8 mouse cellular contexts compared by ENCODE assay signal in genomic region chr14:76698718-76699402, GRCm38 (mm10).
DNase-seq lines count a peak whose midpoint lies in the region; ATAC-seq and TF ChIP-seq lines count a peak whose summit lies in the region.

No protein-coding gene starts in this region.

- no peak for TF ChIP-seq CTCF in testis, adult 2 months (IDR thresholded peaks at IDR 0.05; ENCODE audit: control insufficient read depth, insufficient read depth, insufficient replicate concordance, low read depth, low read length)
- no peak for TF ChIP-seq CTCF in embryonic fibroblast, embryonic 13.5 days (IDR thresholded peaks at IDR 0.05; ENCODE audit: borderline replicate concordance, insufficient read depth, low read length)

- H3K4me3 ChIP-seq in testis, adult 2 months (ENCODE audit: control insufficient read depth, low read depth, low read length): no peak overlapping the region
- no peak overlapping the region for H3K4me3 ChIP-seq in embryonic fibroblast, embryonic 13.5 days (ENCODE audit: insufficient read depth, low read length)

- peak overlapping the region; percentile 45 for H3K27ac ChIP-seq in testis, adult 2 months (ENCODE audit: control insufficient read depth, insufficient read depth, low read depth, low read length)
- peak overlapping the region; percentile 3; the same call in 1 of the 2 replicates for H3K27ac ChIP-seq in embryonic fibroblast, embryonic 13.5 days (ENCODE audit: insufficient read depth, low read length)

- no peak for ATAC-seq in megakaryocyte, adult 5-6 weeks (ENCODE audit: poor library complexity, severe bottlenecking)

- no peaks in the 10 kb centered on the region for H3K27me3 ChIP-seq in testis, adult 2 months (ENCODE audit: control insufficient read depth, insufficient read depth, low read length)

- no peak for TF ChIP-seq POLR2A in testis, adult 2 months (IDR thresholded peaks at IDR 0.05; ENCODE audit: control insufficient read depth, low read depth, low read length)
- TF ChIP-seq POLR2A in embryonic fibroblast, embryonic 13.5 days (IDR thresholded peaks at IDR 0.05; ENCODE audit: low read depth, low read length): no peak

- DNase-seq in testis, postnatal 10 days (ENCODE audit: low spot score): no peak
- peak; percentile 42 to 63 for DNase-seq in kidney, postnatal 4 days
- peak; percentile 72 for DNase-seq in yolk sac, embryonic 10.5 days (ENCODE audit: low spot score)
- no peak for DNase-seq in cerebellum, adult 9-11 months
- no peak for DNase-seq in cerebellum, postnatal 25 days

- H3K4me1 ChIP-seq in testis, adult 2 months (ENCODE audit: control insufficient read depth, insufficient read depth, low read length): peaks cover 13% of the 10 kb centered on the region
- H3K4me1 ChIP-seq in embryonic fibroblast, embryonic 13.5 days (ENCODE audit: control insufficient read depth, insufficient read depth, low read length): peaks cover 28% of the 10 kb centered on the region

- H3K36me3 ChIP-seq in testis, adult 2 months (ENCODE audit: control insufficient read depth, insufficient read depth, low read length): no peaks in the 10 kb centered on the region

Comparison
In these comparisons a context has a peak if more than half of its experiments do, and no peak if none do; other contexts are left out.
1. DNase-seq: peak in kidney, postnatal 4 days (2 of 2) and yolk sac, embryonic 10.5 days (single experiment); none in testis, postnatal 10 days (single experiment), cerebellum, adult 9-11 months (single experiment) and cerebellum, postnatal 25 days (0 of 2).